Mouse (Mus musculus) hindbrain, postnatal 0 days (tissue): ENCODE data around the gene Prkar2a. TPM values are rescaled to one million over a fixed set of nuclear protein-coding genes. Genes with fewer than 3 reads are reported as not detected.

Experiments used
- ATAC-seq: fragments of 200-750 bp; cut with Nextera tagmentation; 2 replicates; pipeline ENCODE4 v1.8.0; 2017; ENCODE audit warnings: mild to moderate bottlenecking, moderate TSS enrichment, moderate library complexity
- DNase-seq: peaks from one replicate; pipeline ENCODE4 v3.0.0-alpha.2; 2015; ENCODE audit warnings: low spot score
- H3K27ac ChIP-seq: fragments of 300-500 bp; sonication (generic); 2 replicates; pipeline ENCODE4 v1.5.1; 2014; ENCODE audit warnings: mild to moderate bottlenecking
- H3K27me3 ChIP-seq: fragments of 300-500 bp; sonication (generic); 2 replicates; pipeline ENCODE4 v1.6.1; 2014; ENCODE audit warnings: low read length, mixed read lengths; ENCODE audit not compliant: insufficient read depth
- H3K36me3 ChIP-seq: fragments of 300-500 bp; sonication (generic); 2 replicates; pipeline ENCODE4 v1.6.1; 2014; ENCODE audit warnings: low read length, mixed read lengths; ENCODE audit not compliant: insufficient read depth
- H3K4me1 ChIP-seq: fragments of 300-500 bp; sonication (generic); 2 replicates; pipeline ENCODE4 v1.6.1; 2014; ENCODE audit warnings: antibody characterized with exemption, low read length, mixed read lengths; ENCODE audit not compliant: insufficient read depth
- H3K4me2 ChIP-seq: fragments of 300-500 bp; sonication (generic); 2 replicates; pipeline ENCODE4 v1.6.1; 2014; ENCODE audit warnings: low read depth, mild to moderate bottlenecking, low read length, moderate library complexity, mixed read lengths
- H3K4me3 ChIP-seq: fragments of 300-500 bp; sonication (generic); 2 replicates; pipeline ENCODE4 v1.5.1; 2014; ENCODE audit warnings: low read length
- H3K9ac ChIP-seq: fragments of 300-500 bp; sonication (generic); replicated peaks from 2 replicates; pipeline ENCODE4 v1.6.1; 2014; ENCODE audit warnings: mild to moderate bottlenecking, low read length, moderate library complexity, mixed read lengths
- H3K9me3 ChIP-seq: fragments of 300-500 bp; sonication (generic); 2 replicates; pipeline ENCODE4 v1.6.1; 2016; ENCODE audit warnings: low read length, mixed read lengths
- CTCF ChIP-seq: IDR thresholded peaks from 2 replicates; pipeline ENCODE4 v1.5.1; 2016; ENCODE audit warnings: antibody characterized with exemption, control low read depth, low read depth
- WGBS: fragments of 180-500 bp; shearing (Covaris S2); extraction: QIAGEN DNeasy Blood & Tissue Kit; methylation state at CpG from one replicate; pipeline ENCODE4 v1.1.7; 2014; 5-methylcytosine and 5-hydroxymethylcytosine counted together
- polyA plus RNA-seq: library from polyadenylated mRNA; unstranded; fragments of >200 nt; fragmentation: Nextera tagmentation; extraction: Ambion mirVana; gene quantifications from 2 replicates; pipeline ENCODE4 v1.2.1, GENCODE M21; 2015
- total RNA-seq: library from RNA; depleted of rRNA; stranded (reverse); fragments of >200 nt; gene quantifications from 2 replicates; pipeline ENCODE4 v1.2.3, GENCODE M21; 2014

Prkar2a gene
- total and polyA plus RNA-seq, 2 experiments from 2014 or later, result 43.9 to 87.3 TPM

GRCm38 (mm10) chr9:108703373-108704110 is 14.4 kb downstream of the Prkar2a start:
- ATAC-seq (no peak), DNase-seq (no peak)
- H3K4me1 ChIP-seq, result peaks cover 4% of the 10 kb centered on the region; the same call in 1 of the 2 replicates
- H3K9ac ChIP-seq, result no peak overlapping the region
- H3K4me2 ChIP-seq, result 0 out of 2 replicates have a peak overlapping the region, but pooled peaks have one; percentile 11
- H3K4me3 ChIP-seq, result no peak overlapping the region
- H3K9me3 ChIP-seq, result no peaks in the 10 kb centered on the region
- H3K27ac ChIP-seq, result peak overlapping the region; percentile 36; the same call in 1 of the 2 replicates
- 27% methylated on average over 12 of the region's 12 CpGs for WGBS
- H3K36me3 ChIP-seq, result no peaks in the 10 kb centered on the region
- no peak for TF ChIP-seq CTCF
- no peaks in the 10 kb centered on the region for H3K27me3 ChIP-seq

GRCm38 (mm10) chr9:108704591-108704990 is 15.5 kb downstream of the Prkar2a start:
- no peak overlapping the region for H3K4me3 ChIP-seq
- H3K4me2 ChIP-seq, result no peak overlapping the region
- ATAC-seq, result no peak
- DNase-seq, result no peak
- H3K4me1 ChIP-seq, result peaks cover 4% of the 10 kb centered on the region; the same call in 1 of the 2 replicates
- H3K9ac ChIP-seq, result no peak overlapping the region
- no peak for TF ChIP-seq CTCF
- H3K27ac ChIP-seq, result no peak overlapping the region
- WGBS, result 70% methylated on average over 7 of the region's 7 CpGs
- no peaks in the 10 kb centered on the region for H3K36me3 ChIP-seq
- no peaks in the 10 kb centered on the region for H3K9me3 ChIP-seq
- no peaks in the 10 kb centered on the region for H3K27me3 ChIP-seq

- Histone ChIP-seq H3K4me3 (no peak overlapping the region), H3K27me3 (no peaks in the 10 kb centered on the region), H3K27ac (no peak overlapping the region), H3K36me3 (no peaks in the 10 kb centered on the region), H3K4me2 (no peak overlapping the region), H3K4me1 (peaks cover 4% of the 10 kb centered on the region; the same call in 1 of the 2 replicates), H3K9ac (no peak overlapping the region), H3K9me3 (no peaks in the 10 kb centered on the region)
- WGBS, result 90% methylated on average over 2 of the region's 2 CpGs
- ATAC-seq (no peak), DNase-seq (no peak)
- TF ChIP-seq CTCF, result no peak
These were observed 18.1 kb downstream of the Prkar2a start for GRCm38 (mm10) chr9:108707212-108707611.

- ATAC-seq, result no peak
- DNase-seq, result no peak
- H3K4me2 ChIP-seq, result no peak overlapping the region
These were observed 19.7 kb downstream of the Prkar2a start for GRCm38 (mm10) chr9:108708833-108709232.

GRCm38 (mm10) chr9:108710767-108711166 is 21.7 kb downstream of the Prkar2a start:
- TF ChIP-seq CTCF, result no peak
- Histone ChIP-seq H3K9me3 (no peaks in the 10 kb centered on the region), H3K27me3 (no peaks in the 10 kb centered on the region), H3K36me3 (no peaks in the 10 kb centered on the region), H3K4me1 (no peaks in the 10 kb centered on the region), H3K9ac (no peak overlapping the region), H3K4me2 (no peak overlapping the region), H3K4me3 (no peak overlapping the region), H3K27ac (no peak overlapping the region)
- 78% methylated on average over 7 of the region's 7 CpGs for WGBS
- DNase-seq (no peak), ATAC-seq (no peak)

More at GRCm38 (mm10) chr9:108708833-108709232, 19.7 kb downstream of the Prkar2a start:
- Histone ChIP-seq H3K27ac (no peak overlapping the region), H3K4me1 (peaks cover 2% of the 10 kb centered on the region; the same call in 1 of the 2 replicates), H3K36me3 (no peaks in the 10 kb centered on the region), H3K9me3 (no peaks in the 10 kb centered on the region), H3K27me3 (no peaks in the 10 kb centered on the region), H3K9ac (no peak overlapping the region), H3K4me3 (no peak overlapping the region)
- 79% methylated on average over 8 of the region's 8 CpGs for WGBS
- TF ChIP-seq CTCF, result no peak

- Histone ChIP-seq H3K9me3 (no peaks in the 10 kb centered on the region), H3K9ac (no peak overlapping the region), H3K27me3 (no peaks in the 10 kb centered on the region), H3K4me2 (no peak overlapping the region), H3K4me3 (no peak overlapping the region), H3K27ac (no peak overlapping the region), H3K36me3 (peaks cover 11% of the 10 kb centered on the region; the same call in 1 of the 2 replicates), H3K4me1 (no peaks in the 10 kb centered on the region)
- DNase-seq (no peak), ATAC-seq (no peak)
- WGBS, result 87% methylated on average over 4 of the region's 4 CpGs
- TF ChIP-seq CTCF, result no peak
These were observed 27.1 kb downstream of the Prkar2a start for GRCm38 (mm10) chr9:108716199-108716598.

GRCm38 (mm10) chr9:108723751-108724150 is 34.6 kb downstream of the Prkar2a start:
- Histone ChIP-seq H3K27me3 (no peaks in the 10 kb centered on the region), H3K36me3 (peaks cover 12% of the 10 kb centered on the region; the same call in 1 of the 2 replicates), H3K4me1 (no peaks in the 10 kb centered on the region), H3K4me2 (no peak overlapping the region), H3K9ac (no peak overlapping the region), H3K9me3 (no peaks in the 10 kb centered on the region), H3K4me3 (no peak overlapping the region), H3K27ac (no peak overlapping the region)
- DNase-seq, result no peak
- no peak for ATAC-seq
- WGBS, result 11% methylated on average over 2 of the region's 2 CpGs
- no peak for TF ChIP-seq CTCF
